Mouse (Mus musculus) small intestine, adult 2 months (tissue): ENCODE results near the gene Araf. TPM values are rescaled to one million over a fixed set of nuclear protein-coding genes. Genes with fewer than 3 reads are reported as not detected.

Experiments
- H3K27ac ChIP-seq: fragments of 200-500 bp; 2 replicates; pipeline ENCODE4 v1.5.1; 2012; ENCODE audit warnings: low read depth, low read length, control low read depth, inconsistent platforms; ENCODE audit not compliant: insufficient read depth
- H3K27me3 ChIP-seq: fragments of 200-500 bp; 2 replicates; pipeline ENCODE4 v1.6.1; 2012; ENCODE audit warnings: mild to moderate bottlenecking, moderate library complexity, low read length, inconsistent platforms; ENCODE audit not compliant: control insufficient read depth, insufficient read depth
- H3K36me3 ChIP-seq: fragments of 200-500 bp; 2 replicates; pipeline ENCODE4 v1.6.1; 2012; ENCODE audit warnings: mild to moderate bottlenecking, low read length, control low read depth, inconsistent platforms; ENCODE audit not compliant: control insufficient read depth, insufficient read depth
- H3K4me1 ChIP-seq: fragments of 200-500 bp; 2 replicates; pipeline ENCODE4 v1.6.1; 2012; ENCODE audit warnings: low read length, inconsistent platforms, mixed read lengths; ENCODE audit not compliant: control insufficient read depth, insufficient read depth, insufficient read length
- H3K4me3 ChIP-seq: fragments of 200-500 bp; 2 replicates; pipeline ENCODE4 v1.5.1; 2012; ENCODE audit warnings: low read depth, mild to moderate bottlenecking, control low read depth, inconsistent platforms, low read length, moderate library complexity
- CTCF ChIP-seq: fragments of 200-500 bp; IDR thresholded peaks from 2 replicates; pipeline ENCODE4 v1.5.1; 2012; ENCODE audit warnings: low read depth, mild to moderate bottlenecking, control low read depth, inconsistent platforms, low read length, moderate library complexity, mixed read lengths; ENCODE audit not compliant: insufficient replicate concordance, insufficient read length; ENCODE audit errors: extremely low read depth
- POLR2A ChIP-seq: fragments of 200-500 bp; IDR thresholded peaks from 2 replicates; pipeline ENCODE4 v1.6.1; 2012; ENCODE audit warnings: low read depth, mild to moderate bottlenecking, control low read depth, inconsistent platforms, low read length, moderate library complexity
- WGBS: fragments of 180-500 bp; shearing (Covaris S2); methylation state at CpG from one replicate; pipeline ENCODE4 v1.1.7; 2018; 5-methylcytosine and 5-hydroxymethylcytosine counted together
- polyA plus RNA-seq: library from polyadenylated mRNA; depleted of rRNA; stranded (reverse); fragments of >200 nt; gene quantifications from 2 replicates; pipeline ENCODE4 v1.2.3, GENCODE M21; 2012

Gene Araf
- polyA plus RNA-seq, 1 experiment, result 135 TPM

GRCm38 (mm10) chrX:20848256-20848984 is 50.8 kb downstream of the Araf start:
- WGBS, result 8% methylated on average over 42 of the region's 42 CpGs
- Histone ChIP-seq H3K27me3 (no peaks in the 10 kb centered on the region), H3K4me1 (0 out of 2 replicates have a peak, but pooled peaks cover 4% of the 10 kb centered on the region), H3K4me3 (peak overlapping the region; percentile 99), H3K27ac (peak overlapping the region; percentile 59), H3K36me3 (peaks cover 16% of the 10 kb centered on the region)
- TF ChIP-seq CTCF (no peak), POLR2A (peak; percentile 49)

GRCm38 (mm10) chrX:20853794-20854193 is 56.2 kb downstream of the Araf start:
- no peaks in the 10 kb centered on the region for H3K27me3 ChIP-seq
- WGBS, result 91% methylated on average over 7 of the region's 7 CpGs
- no peak for TF ChIP-seq POLR2A
- TF ChIP-seq CTCF, result no peak
- H3K27ac ChIP-seq, result no peak overlapping the region
- no peak overlapping the region for H3K4me3 ChIP-seq
- peaks cover 28% of the 10 kb centered on the region for H3K36me3 ChIP-seq
- H3K4me1 ChIP-seq, result 0 out of 2 replicates have a peak, but pooled peaks cover 4% of the 10 kb centered on the region

- peaks cover 4% of the 10 kb centered on the region; the same call in 1 of the 2 replicates for H3K36me3 ChIP-seq
- WGBS, result 37% methylated on average over 5 of the region's 5 CpGs
- TF ChIP-seq POLR2A (no peak), CTCF (no peak)
- H3K4me1 ChIP-seq, result peaks cover 10% of the 10 kb centered on the region
- no peak overlapping the region for H3K4me3 ChIP-seq
- no peak overlapping the region for H3K27ac ChIP-seq
- no peaks in the 10 kb centered on the region for H3K27me3 ChIP-seq
Measured at GRCm38 (mm10) chrX:20861453-20862104, 64.0 kb downstream of the Araf start.

- H3K4me3 ChIP-seq, result no peak overlapping the region
- 25% methylated on average over 25 of the region's 29 CpGs for WGBS
- TF ChIP-seq POLR2A (no peak), CTCF (no peak)
Measured at GRCm38 (mm10) chrX:20862105-20863065, 64.8 kb downstream of the Araf start.

GRCm38 (mm10) chrX:20863161-20864101 is 65.8 kb downstream of the Araf start:
- H3K4me3 ChIP-seq, result no peak overlapping the region
- H3K27me3 ChIP-seq, result no peaks in the 10 kb centered on the region
- H3K4me1 ChIP-seq, result peaks cover 10% of the 10 kb centered on the region
- 67% methylated on average over 9 of the region's 9 CpGs for WGBS
- H3K27ac ChIP-seq, result no peak overlapping the region
- H3K36me3 ChIP-seq, result no peaks in the 10 kb centered on the region
- TF ChIP-seq CTCF (no peak), POLR2A (no peak)

More at GRCm38 (mm10) chrX:20862105-20863065, 64.8 kb downstream of the Araf start:
- Histone ChIP-seq H3K27me3 (no peaks in the 10 kb centered on the region), H3K36me3 (peaks cover 4% of the 10 kb centered on the region; the same call in 1 of the 2 replicates), H3K4me1 (peaks cover 10% of the 10 kb centered on the region), H3K27ac (no peak overlapping the region)

GRCm38 (mm10) chrX:20868091-20868490 is 70.5 kb downstream of the Araf start:
- H3K4me3 ChIP-seq, result no peak overlapping the region
- H3K27ac ChIP-seq, result no peak overlapping the region
- H3K27me3 ChIP-seq, result no peaks in the 10 kb centered on the region
- 55% methylated on average over 4 of the region's 4 CpGs for WGBS
- H3K4me1 ChIP-seq, result no peaks in the 10 kb centered on the region
- TF ChIP-seq CTCF (no peak), POLR2A (no peak)
- no peaks in the 10 kb centered on the region for H3K36me3 ChIP-seq
